Mouse (Mus musculus): ENCODE measurements at regions not wholly inside any gene's neighbourhood (a gene's known extent, or its start where the extent isn't known, plus 50 kb on each side); places are given as distances from the start of the nearest gene placed in this dataset.

DNA sequence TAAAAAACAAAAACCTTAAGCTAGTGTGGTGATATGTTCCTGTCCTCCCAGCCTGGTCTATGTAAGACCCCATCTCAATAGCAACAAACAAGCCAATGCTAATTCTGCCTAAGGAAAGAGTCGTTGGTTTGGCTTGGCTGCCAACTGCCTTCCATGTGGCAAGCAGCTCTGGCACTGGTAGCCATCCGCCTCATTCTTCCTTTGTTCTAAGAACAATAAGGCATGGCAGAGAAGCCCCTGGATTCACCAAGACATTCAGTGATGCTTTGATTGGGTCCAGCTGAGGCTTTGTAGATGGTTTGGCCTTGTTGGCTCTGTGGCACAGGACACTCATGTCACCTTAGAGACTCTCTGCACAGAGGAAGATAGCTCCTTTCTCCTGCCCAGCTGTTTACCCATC, 139.9 kb upstream of the Irx5 start:
- 70% methylated on average over 2 of the region's 2 CpGs for WGBS (ENCODE audit: insufficient replicate concordance)
- H3K27ac ChIP-seq (ENCODE audit: low read depth), result no peak overlapping the region
- no peaks in the 10 kb centered on the region for H3K9me3 ChIP-seq (ENCODE audit: low read length)
- H3K27me3 ChIP-seq (ENCODE audit: insufficient read depth, low read length), result 0 out of 2 replicates have a peak, but pooled peaks cover 3% of the 10 kb centered on the region
- DNase-seq (no peak), ATAC-seq (no peak)
- H3K4me3 ChIP-seq (ENCODE audit: low read depth, low read length), result no peak overlapping the region
- H3K9ac ChIP-seq (replicated peaks), result no peak overlapping the region
- H3K36me3 ChIP-seq (replicated peaks; ENCODE audit: insufficient read depth, low read length), result no peaks in the 10 kb centered on the region
- H3K4me1 ChIP-seq (ENCODE audit: insufficient read depth), result no peaks in the 10 kb centered on the region
- TF ChIP-seq CTCF (IDR thresholded peaks at IDR 0.05; ENCODE audit: low read depth), result no peak
- H3K4me2 ChIP-seq (ENCODE audit: low read depth, low read length), result no peak overlapping the region

DNA sequence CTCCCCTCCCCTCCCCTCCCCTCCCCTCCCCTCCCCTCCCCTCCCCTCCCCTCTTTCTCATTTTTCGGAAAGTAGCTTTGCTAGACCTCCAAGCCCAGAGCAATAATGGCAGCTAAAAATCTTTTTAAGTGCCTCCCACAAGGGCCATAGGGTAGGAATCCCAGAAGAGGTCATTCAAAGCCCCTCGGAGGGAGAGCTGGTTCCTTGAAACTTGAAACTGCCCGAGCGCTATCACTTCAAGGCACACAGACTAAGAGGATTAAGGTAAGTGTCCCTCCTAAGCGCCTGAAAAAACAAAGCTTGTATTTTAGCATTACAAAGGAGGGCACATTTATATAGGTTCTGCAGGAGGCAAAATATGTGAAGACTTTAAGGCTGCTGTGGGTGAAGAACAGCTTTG, 141.2 kb upstream of the Irx5 start:
- H3K27me3 ChIP-seq (ENCODE audit: insufficient read depth, low read length), result 0 out of 2 replicates have a peak, but pooled peaks cover 3% of the 10 kb centered on the region
- 15% methylated on average over 4 of the region's 5 CpGs for WGBS (ENCODE audit: insufficient replicate concordance)
- H3K4me3 ChIP-seq (ENCODE audit: low read depth, low read length), result no peak overlapping the region
- ATAC-seq (no peak), DNase-seq (no peak)
- H3K27ac ChIP-seq (ENCODE audit: low read depth), result no peak overlapping the region
- H3K9me3 ChIP-seq (ENCODE audit: low read length), result no peaks in the 10 kb centered on the region
- no peaks in the 10 kb centered on the region for H3K4me1 ChIP-seq (ENCODE audit: insufficient read depth)
- H3K9ac ChIP-seq (replicated peaks), result no peak overlapping the region
- TF ChIP-seq EP300 (IDR thresholded peaks at IDR 0.05; ENCODE audit: low read depth) (no peak), CTCF (IDR thresholded peaks at IDR 0.05; ENCODE audit: low read depth) (no peak)
- no peak overlapping the region for H3K4me2 ChIP-seq (ENCODE audit: low read depth, low read length)
- no peaks in the 10 kb centered on the region for H3K36me3 ChIP-seq (replicated peaks; ENCODE audit: insufficient read depth, low read length)

DNA sequence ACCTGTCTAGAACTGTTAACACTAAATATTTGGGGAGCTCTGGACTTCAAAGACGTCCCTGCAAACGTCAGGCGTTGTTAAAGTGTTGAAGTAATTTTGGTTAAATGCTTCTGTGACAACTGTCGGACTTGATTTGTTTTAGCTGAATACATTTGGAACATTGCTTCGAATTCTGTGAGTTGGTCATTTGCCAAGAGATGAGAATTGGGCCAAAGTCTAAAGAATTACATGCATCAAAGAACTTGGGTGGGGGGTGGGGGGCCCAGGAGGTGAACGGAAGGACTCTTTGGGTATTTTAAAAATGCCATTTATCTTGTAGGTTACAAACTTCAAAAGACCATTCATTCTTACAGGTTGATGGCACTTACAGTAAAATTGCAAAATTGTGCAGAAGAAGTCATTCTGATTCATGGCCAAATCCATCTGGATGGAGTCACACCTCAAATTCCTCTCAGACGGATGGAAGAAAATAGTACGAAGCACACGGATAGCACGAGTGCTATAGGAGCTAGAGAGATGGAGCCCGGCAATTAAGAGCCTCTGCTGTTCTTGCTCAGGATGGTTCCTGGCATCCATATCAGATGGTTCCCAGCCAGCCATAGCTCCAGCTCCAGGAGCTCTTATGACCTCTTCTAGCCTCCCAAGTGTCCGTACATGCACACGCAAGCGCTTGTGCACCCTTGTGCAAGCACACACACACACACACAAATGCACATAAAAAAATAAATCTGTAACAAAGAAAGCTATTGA, 144.5 kb upstream of the Irx5 start:
- no peak for ATAC-seq
- H3K9ac ChIP-seq (replicated peaks), result no peak overlapping the region
- TF ChIP-seq CTCF (IDR thresholded peaks at IDR 0.05; ENCODE audit: low read depth) (no peak), EP300 (IDR thresholded peaks at IDR 0.05; ENCODE audit: low read depth) (no peak)
- no peak for DNase-seq
- WGBS (ENCODE audit: insufficient replicate concordance), result 79% methylated on average over 14 of the region's 14 CpGs
- no peak overlapping the region for H3K27ac ChIP-seq (ENCODE audit: low read depth)
- no peaks in the 10 kb centered on the region for H3K4me1 ChIP-seq (ENCODE audit: insufficient read depth)
- no peak overlapping the region for H3K4me2 ChIP-seq (ENCODE audit: low read depth, low read length)
- no peaks in the 10 kb centered on the region for H3K36me3 ChIP-seq (replicated peaks; ENCODE audit: insufficient read depth, low read length)
- 0 out of 2 replicates have a peak, but pooled peaks cover 3% of the 10 kb centered on the region for H3K27me3 ChIP-seq (ENCODE audit: insufficient read depth, low read length)
- H3K4me3 ChIP-seq (ENCODE audit: low read depth, low read length), result no peak overlapping the region
- H3K9me3 ChIP-seq (ENCODE audit: low read length), result no peaks in the 10 kb centered on the region

DNA sequence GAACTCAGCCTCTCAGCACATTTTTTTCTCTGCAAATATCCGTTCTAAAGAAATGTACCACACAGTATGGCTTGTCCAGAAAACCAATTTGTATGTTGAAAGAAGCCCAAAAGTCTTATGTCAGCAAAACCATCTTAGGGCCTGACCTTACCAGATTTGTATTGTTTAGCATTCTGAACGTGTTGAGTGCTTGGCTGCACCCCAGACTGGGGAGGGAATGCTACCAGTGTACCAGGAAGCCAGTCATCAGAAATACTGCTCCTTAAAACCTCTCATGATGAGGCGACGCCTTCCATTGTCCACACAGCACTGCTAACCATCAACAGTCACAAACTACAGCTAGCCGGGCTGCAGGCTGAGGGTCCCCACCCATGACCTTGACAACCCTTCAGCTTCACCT, 148.3 kb upstream of the Irx5 start:
- WGBS (ENCODE audit: insufficient replicate concordance), result 56% methylated on average over 5 of the region's 5 CpGs
- DNase-seq, result no peak

DNA sequence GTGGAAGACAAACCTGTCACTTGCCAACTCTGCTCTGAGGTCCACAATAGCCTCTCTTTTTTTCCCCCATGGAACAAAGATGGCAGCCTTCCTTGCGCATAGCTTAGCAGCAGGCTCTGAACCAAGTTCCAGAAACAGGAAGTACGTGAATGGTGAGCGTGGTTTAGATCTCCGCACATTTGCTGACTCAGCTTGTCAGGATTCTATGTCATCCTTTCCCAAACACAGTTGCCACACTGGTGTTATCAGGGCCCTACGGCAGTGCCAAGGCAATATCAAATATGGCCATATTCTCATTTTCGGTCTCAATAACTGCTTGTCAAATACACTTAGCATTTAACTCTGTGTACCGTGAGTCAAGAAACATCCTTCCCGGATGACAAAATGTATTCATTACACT, 161.8 kb upstream of the Irx5 start:
- Histone ChIP-seq H3K4me3 (ENCODE audit: low read depth, low read length) (no peak overlapping the region), H3K4me1 (ENCODE audit: insufficient read depth) (no peaks in the 10 kb centered on the region), H3K36me3 (replicated peaks; ENCODE audit: insufficient read depth, low read length) (no peaks in the 10 kb centered on the region), H3K9me3 (ENCODE audit: low read length) (no peaks in the 10 kb centered on the region), H3K27me3 (ENCODE audit: insufficient read depth, low read length) (no peaks in the 10 kb centered on the region), H3K9ac (replicated peaks) (no peak overlapping the region), H3K27ac (ENCODE audit: low read depth) (no peak overlapping the region), H3K4me2 (ENCODE audit: low read depth, low read length) (no peak overlapping the region)
- ATAC-seq (no peak), DNase-seq (no peak)
- WGBS (ENCODE audit: insufficient replicate concordance), result 72% methylated on average over 8 of the region's 8 CpGs
- TF ChIP-seq EP300 (IDR thresholded peaks at IDR 0.05; ENCODE audit: low read depth), result no peak

More for the DNA sequence above, 148.3 kb upstream of the Irx5 start:
- Histone ChIP-seq H3K9ac (replicated peaks) (no peak overlapping the region), H3K27me3 (ENCODE audit: insufficient read depth, low read length) (no peaks in the 10 kb centered on the region), H3K4me2 (ENCODE audit: low read depth, low read length) (no peak overlapping the region), H3K36me3 (replicated peaks; ENCODE audit: insufficient read depth, low read length) (no peaks in the 10 kb centered on the region), H3K4me3 (ENCODE audit: low read depth, low read length) (no peak overlapping the region), H3K9me3 (ENCODE audit: low read length) (no peaks in the 10 kb centered on the region), H3K4me1 (ENCODE audit: insufficient read depth) (no peaks in the 10 kb centered on the region), H3K27ac (ENCODE audit: low read depth) (no peak overlapping the region)
- no peak for ATAC-seq
- no peak for TF ChIP-seq EP300 (IDR thresholded peaks at IDR 0.05; ENCODE audit: low read depth)
- no peak for TF ChIP-seq CTCF (IDR thresholded peaks at IDR 0.05; ENCODE audit: low read depth)

DNA sequence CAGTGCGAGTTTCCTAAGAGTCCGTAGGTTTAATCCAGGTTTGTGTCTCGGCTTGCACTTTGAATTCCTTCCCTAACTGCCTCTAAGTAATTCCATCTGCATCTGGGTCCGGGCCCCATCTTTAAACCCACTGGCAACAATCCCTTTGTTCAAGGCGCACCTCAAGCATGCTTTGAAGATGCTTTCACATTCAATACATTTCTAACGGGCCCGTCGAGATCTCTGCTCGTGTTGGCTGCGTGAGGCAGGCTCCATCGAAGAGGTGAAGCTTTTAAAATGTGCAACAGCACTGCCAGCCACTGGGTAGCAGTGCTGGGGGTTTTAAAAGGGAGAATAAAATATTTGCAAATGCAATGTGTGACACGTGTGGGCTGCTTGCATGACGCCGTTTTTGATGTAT, 163.4 kb upstream of the Irx5 start:
- TF ChIP-seq EP300 (IDR thresholded peaks at IDR 0.05; ENCODE audit: low read depth) (no peak), CTCF (IDR thresholded peaks at IDR 0.05; ENCODE audit: low read depth) (no peak)
- Histone ChIP-seq H3K9ac (replicated peaks) (no peak overlapping the region), H3K4me3 (ENCODE audit: low read depth, low read length) (no peak overlapping the region), H3K4me2 (ENCODE audit: low read depth, low read length) (no peak overlapping the region), H3K9me3 (ENCODE audit: low read length) (no peaks in the 10 kb centered on the region), H3K4me1 (ENCODE audit: insufficient read depth) (no peaks in the 10 kb centered on the region), H3K27me3 (ENCODE audit: insufficient read depth, low read length) (no peaks in the 10 kb centered on the region), H3K36me3 (replicated peaks; ENCODE audit: insufficient read depth, low read length) (no peaks in the 10 kb centered on the region), H3K27ac (ENCODE audit: low read depth) (no peak overlapping the region)
- WGBS (ENCODE audit: insufficient replicate concordance), result 71% methylated on average over 14 of the region's 14 CpGs
- DNase-seq (no peak), ATAC-seq (no peak)

All from liver, postnatal 0 days (tissue).